Mouse (Mus musculus) layer of hippocampus, adult 2 months (tissue): ENCODE measurements at regions not wholly inside any gene's neighbourhood (a gene's known extent, or its start where the extent isn't known, plus 50 kb on each side); places are given as distances from the start of the nearest gene placed in this dataset.
A peak's percentile ranks its signal among the peaks of the same experiment; 100 is the strongest.

Experiments used
- DNase-seq, 2 experiments: peaks; one replicate each; pipeline ENCODE4 v3.0.0; 2022; ENCODE audit warnings: low spot score in 2 of 2
- H3K27ac ChIP-seq: fragments of 200-600 bp; 2 replicates; pipeline ENCODE4 v1.8.1; 2022
- H3K4me3 ChIP-seq: fragments of 200-600 bp; 2 replicates; pipeline ENCODE4 v1.8.1; 2022; ENCODE audit warnings: mild to moderate bottlenecking
- CTCF ChIP-seq: fragments of 200-600 bp; conservative IDR thresholded peaks from 2 replicates; pipeline ENCODE4 v1.8.1; 2022; ENCODE audit warnings: antibody characterized with exemption, mild to moderate bottlenecking, moderate library complexity

GRCm38 (mm10) chr7:136182101-136182500 lies 465.9 kb upstream of the Mki67 start:
- TF ChIP-seq CTCF: no peak
- H3K4me3 ChIP-seq: no peak overlapping the region
- DNase-seq: no peak

GRCm38 (mm10) chr7:136196424-136197160 lies 480.4 kb upstream of the Mki67 start:
- H3K27ac ChIP-seq: no peak overlapping the region
- no peak for DNase-seq
- H3K4me3 ChIP-seq: no peak overlapping the region
- no peak for TF ChIP-seq CTCF

More at GRCm38 (mm10) chr7:136182101-136182500, 465.9 kb upstream of the Mki67 start:
- H3K27ac ChIP-seq: no peak overlapping the region

- TF ChIP-seq CTCF: no peak
- no peak overlapping the region for H3K27ac ChIP-seq
- no peak for DNase-seq
Measured at GRCm38 (mm10) chr7:136208879-136209278, 492.7 kb upstream of the Mki67 start.

DNA sequence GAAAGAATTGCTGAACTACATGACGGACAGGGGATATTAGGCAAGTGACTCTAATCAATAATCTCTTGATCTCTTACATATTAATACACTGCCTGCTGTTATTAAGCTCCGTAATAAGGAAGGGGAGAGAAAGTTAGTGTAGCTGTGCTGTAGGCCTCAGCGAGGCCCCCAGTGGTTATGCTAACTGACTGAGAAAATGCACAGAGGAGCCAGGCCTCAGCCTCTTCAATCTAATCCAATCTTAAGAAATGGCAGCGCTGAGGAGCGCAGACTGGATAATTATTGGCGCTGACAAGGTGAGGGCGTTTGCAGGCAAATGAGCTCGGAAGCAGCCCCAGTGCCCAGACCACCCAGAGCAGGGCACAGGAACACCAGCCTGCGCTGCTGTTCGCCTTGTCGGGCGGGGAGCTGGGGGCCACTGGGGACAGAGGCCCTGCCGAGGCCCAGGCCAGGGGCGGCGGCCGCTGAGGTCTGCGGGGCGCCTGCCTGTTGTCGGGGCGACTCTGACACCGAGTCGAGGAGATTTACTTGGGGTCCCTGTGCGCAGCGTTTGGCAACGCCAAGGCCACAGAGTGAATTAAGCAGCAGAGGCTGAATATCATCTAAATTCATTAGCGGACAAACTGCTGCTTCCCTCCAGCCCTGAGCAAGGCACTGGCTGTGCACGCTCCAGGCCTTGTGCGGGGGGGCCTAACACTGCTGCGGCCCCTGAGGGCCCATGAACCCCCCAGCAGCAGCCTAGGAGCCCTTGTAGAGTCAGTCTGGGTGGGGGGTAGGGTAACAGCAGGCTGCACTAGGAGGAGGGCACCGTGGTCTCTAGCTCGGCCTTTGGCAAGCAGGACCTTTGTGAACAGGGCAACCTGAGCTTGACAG lies 493.4 kb upstream of the Mki67 start:
- Histone ChIP-seq H3K27ac (no peak overlapping the region), H3K4me3 (no peak overlapping the region)
- no peak for TF ChIP-seq CTCF
- no peak for DNase-seq

More at GRCm38 (mm10) chr7:136208879-136209278, 492.7 kb upstream of the Mki67 start:
- H3K4me3 ChIP-seq: no peak overlapping the region

- Histone ChIP-seq H3K27ac (no peak overlapping the region), H3K4me3 (no peak overlapping the region)
- DNase-seq: no peak
- no peak for TF ChIP-seq CTCF
Measured at GRCm38 (mm10) chr7:136212492-136212891, 496.3 kb upstream of the Mki67 start.

- Histone ChIP-seq H3K4me3 (no peak overlapping the region), H3K27ac (no peak overlapping the region)
- no peak for TF ChIP-seq CTCF
- DNase-seq: no peak
Measured at GRCm38 (mm10) chr7:136213057-136213961, 497.1 kb upstream of the Mki67 start.

DNA sequence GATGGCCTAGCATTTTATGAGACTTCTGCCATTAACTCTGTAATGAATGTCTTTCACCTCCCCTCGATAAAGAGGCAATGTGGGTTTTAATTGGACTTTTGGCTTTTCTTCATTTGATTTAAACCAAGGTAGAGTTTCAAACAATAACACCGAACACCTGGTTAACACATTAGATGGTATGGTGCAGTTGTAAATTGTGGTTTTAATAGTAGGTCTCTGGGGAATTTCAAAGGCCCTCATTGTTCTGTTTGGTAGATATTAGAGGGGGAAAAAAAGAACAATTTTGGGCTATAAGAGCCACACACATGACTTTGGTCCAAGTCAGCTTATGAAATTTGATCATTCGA lies 497.8 kb upstream of the Mki67 start:
- TF ChIP-seq CTCF: no peak
- H3K27ac ChIP-seq: no peak overlapping the region
- no peak overlapping the region for H3K4me3 ChIP-seq
- no peak for DNase-seq

- Histone ChIP-seq H3K27ac (no peak overlapping the region), H3K4me3 (no peak overlapping the region)
- no peak for TF ChIP-seq CTCF
- DNase-seq: no peak
Measured at GRCm38 (mm10) chr7:136214415-136214814, 498.3 kb upstream of the Mki67 start.

GRCm38 (mm10) chr7:136216734-136217133 lies 500.6 kb upstream of the Mki67 start:
- no peak for DNase-seq
- TF ChIP-seq CTCF: no peak
- Histone ChIP-seq H3K27ac (no peak overlapping the region), H3K4me3 (no peak overlapping the region)

DNA sequence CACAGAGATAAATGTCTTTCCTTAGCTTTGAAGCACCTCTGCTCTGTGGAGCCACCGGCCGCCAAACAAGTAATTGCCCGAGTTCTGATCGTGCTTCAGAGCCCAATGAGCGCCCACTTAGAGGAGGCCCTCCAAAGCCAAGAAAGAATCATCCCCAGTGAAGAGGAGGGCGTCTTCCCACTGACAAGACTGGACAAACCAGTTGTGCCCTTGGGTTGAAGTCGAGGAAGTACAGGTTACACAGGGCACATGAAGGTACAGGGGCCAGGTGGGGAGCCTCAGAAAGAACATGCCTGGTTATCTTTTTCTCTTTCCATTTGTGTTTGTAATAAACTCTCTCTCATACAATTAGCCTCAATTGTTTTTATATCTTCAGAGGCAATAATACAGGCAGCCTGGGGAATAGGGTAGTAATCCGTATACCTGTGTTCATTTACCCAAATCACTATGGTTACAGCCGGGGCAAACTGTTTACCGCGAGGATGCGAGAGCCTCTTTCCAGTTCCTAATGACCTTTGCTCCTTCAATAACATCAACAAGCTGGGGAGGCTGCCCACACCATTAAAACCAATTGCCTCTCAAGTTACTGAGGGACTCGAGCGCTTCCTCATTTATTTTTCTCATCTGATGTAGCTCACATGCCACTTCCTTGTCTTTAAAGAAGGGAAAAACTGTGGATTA lies 503.5 kb upstream of the Mki67 start:
- DNase-seq: no peak
- Histone ChIP-seq H3K4me3 (no peak overlapping the region), H3K27ac (0 out of 2 replicates have a peak overlapping the region, but pooled peaks have one; percentile 7)
- TF ChIP-seq CTCF: no peak

GRCm38 (mm10) chr7:136220245-136221167 lies 504.3 kb upstream of the Mki67 start:
- TF ChIP-seq CTCF: no peak
- Histone ChIP-seq H3K27ac (peak overlapping the region; percentile 32; the same call in 1 of the 2 replicates), H3K4me3 (no peak overlapping the region)
- no peak for DNase-seq

GRCm38 (mm10) chr7:136221620-136222019 lies 505.5 kb upstream of the Mki67 start:
- Histone ChIP-seq H3K27ac (no peak overlapping the region), H3K4me3 (no peak overlapping the region)
- no peak for TF ChIP-seq CTCF
- no peak for DNase-seq
